In the genomic region with DNA sequence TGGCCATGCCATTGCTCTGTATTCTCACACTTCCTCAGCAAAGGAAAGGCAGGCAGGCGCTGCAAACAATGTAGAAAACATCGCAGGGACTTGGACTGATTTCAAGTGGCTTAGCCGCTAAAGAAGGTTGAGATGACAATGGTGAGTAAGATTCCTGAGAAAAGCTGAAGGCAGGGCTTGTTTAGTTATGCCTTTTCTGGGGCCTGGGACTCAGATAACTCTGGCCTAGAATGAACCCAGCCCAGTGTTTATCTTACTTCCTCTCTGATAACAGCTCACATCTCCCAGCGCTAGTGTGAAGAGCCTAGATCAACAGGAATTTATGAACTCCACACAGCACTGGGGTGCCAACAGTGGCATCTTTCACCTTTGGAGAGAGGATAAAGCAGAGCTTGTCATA, we compare ENCODE assay signal across 15 mouse cellular contexts.
DNase-seq lines count a peak whose midpoint lies in the region; ATAC-seq and TF ChIP-seq lines count a peak whose summit lies in the region.
"Had no signal": no experiment of that assay in that cellular context is flagged by ENCODE, and none has a peak within 500 bp of the region (broad histone marks: within the 10 kb centered on the region; RNA-seq: fewer than 3 reads in every experiment).

No protein-coding gene starts in this region.

- no peaks in the 10 kb centered on the region for H3K27me3 ChIP-seq in heart, embryonic 13.5 days (replicated peaks)
- H3K27me3 ChIP-seq in G1E (ENCODE audit: insufficient read depth, low read length) = no peaks in the 10 kb centered on the region
- H3K27me3 ChIP-seq in heart, embryonic 16.5 days (ENCODE audit: control insufficient read depth, insufficient read depth, low read length) = no peaks in the 10 kb centered on the region
- no peaks in the 10 kb centered on the region for H3K27me3 ChIP-seq in midbrain, embryonic 16.5 days (ENCODE audit: control insufficient read depth, insufficient read depth, low read depth, low read length)
- H3K27me3 ChIP-seq in midbrain, postnatal 0 days (ENCODE audit: insufficient read depth, low read length) = no peaks in the 10 kb centered on the region
- H3K27me3 ChIP-seq: embryonic facial prominence, embryonic 13.5 days; forebrain, embryonic 15.5 days had no signal

- H3K36me3 ChIP-seq in heart, embryonic 13.5 days = no peaks in the 10 kb centered on the region
- no peaks in the 10 kb centered on the region for H3K36me3 ChIP-seq in G1E (replicated peaks)
- H3K36me3 ChIP-seq in heart, embryonic 16.5 days (ENCODE audit: control insufficient read depth, insufficient read depth) = no peaks in the 10 kb centered on the region
- no peaks in the 10 kb centered on the region for H3K36me3 ChIP-seq in midbrain, embryonic 16.5 days (ENCODE audit: control insufficient read depth, insufficient read depth, low read length)
- no peaks in the 10 kb centered on the region for H3K36me3 ChIP-seq in midbrain, postnatal 0 days (ENCODE audit: insufficient read depth, low read length)
- H3K36me3 ChIP-seq: embryonic facial prominence, embryonic 13.5 days; forebrain, embryonic 15.5 days; midbrain, embryonic 10.5 days had no signal

- no peak for DNase-seq in heart, postnatal 36 days
- peak; percentile 42 for DNase-seq in G1E (ENCODE audit: low spot score)
- peak; percentile 27 for DNase-seq in lung, postnatal 25 days (ENCODE audit: low spot score)
- no peak for DNase-seq in layer of hippocampus, postnatal 25 days (ENCODE audit: extremely low spot score in 1 of 2, low spot score in 1 of 2)
- no peak for DNase-seq in midbrain, postnatal 0 days (ENCODE audit: low spot score)
- DNase-seq: cerebellum, postnatal 25 days; kidney, postnatal 10 days; right cerebral cortex, postnatal 4 days had no signal

- peak overlapping the region; percentile 59; the same call in 1 of the 2 replicates for H3K27ac ChIP-seq in heart, embryonic 13.5 days (replicated peaks)
- peak overlapping the region; percentile 55 for H3K27ac ChIP-seq in heart, embryonic 16.5 days (ENCODE audit: low read length)
- H3K27ac ChIP-seq in midbrain, embryonic 16.5 days (ENCODE audit: low read length) = no peak overlapping the region
- H3K27ac ChIP-seq in midbrain, postnatal 0 days (ENCODE audit: low read depth, low read length) = no peak overlapping the region
- H3K27ac ChIP-seq: embryonic facial prominence, embryonic 13.5 days; forebrain, embryonic 15.5 days; midbrain, embryonic 10.5 days had no signal

- intact Hi-C loops in heart, postnatal 36 days (cut with DNase I) = loop anchor here (5.0 kb wide), 2 partner anchors 79 to 169 kb away; a partner anchor contains a TSS

- H3K9ac ChIP-seq in heart, embryonic 13.5 days = no peak overlapping the region
- no peak overlapping the region for H3K9ac ChIP-seq in heart, embryonic 16.5 days (ENCODE audit: low read length)
- no peak overlapping the region for H3K9ac ChIP-seq in midbrain, embryonic 16.5 days (ENCODE audit: low read depth, low read length)
- H3K9ac ChIP-seq in midbrain, postnatal 0 days (replicated peaks; ENCODE audit: low read length, poor library complexity, severe bottlenecking) = no peak overlapping the region
- H3K9ac ChIP-seq: embryonic facial prominence, embryonic 13.5 days; forebrain, embryonic 15.5 days had no signal

- no peaks in the 10 kb centered on the region for H3K9me3 ChIP-seq in heart, embryonic 13.5 days
- no peaks in the 10 kb centered on the region for H3K9me3 ChIP-seq in G1E (replicated peaks)
- no peaks in the 10 kb centered on the region for H3K9me3 ChIP-seq in heart, embryonic 16.5 days (replicated peaks; ENCODE audit: control insufficient read depth, low read length)
- H3K9me3 ChIP-seq in midbrain, embryonic 16.5 days (replicated peaks; ENCODE audit: control insufficient read depth, low read length, poor library complexity, severe bottlenecking) = no peaks in the 10 kb centered on the region
- no peaks in the 10 kb centered on the region for H3K9me3 ChIP-seq in midbrain, postnatal 0 days (ENCODE audit: low read length)
- H3K9me3 ChIP-seq: embryonic facial prominence, embryonic 13.5 days; forebrain, embryonic 15.5 days; midbrain, embryonic 10.5 days had no signal

- H3K4me2 ChIP-seq in heart, embryonic 13.5 days = peak overlapping the region; percentile 18; the same call in 1 of the 2 replicates
- H3K4me2 ChIP-seq in heart, embryonic 16.5 days (ENCODE audit: low read depth, low read length) = no peak overlapping the region
- H3K4me2 ChIP-seq in midbrain, embryonic 16.5 days (ENCODE audit: low read length) = no peak overlapping the region
- no peak overlapping the region for H3K4me2 ChIP-seq in midbrain, postnatal 0 days (ENCODE audit: low read depth, low read length, poor library complexity, severe bottlenecking)
- H3K4me2 ChIP-seq: embryonic facial prominence, embryonic 13.5 days; forebrain, embryonic 15.5 days had no signal

- no peak for TF ChIP-seq CTCF in G1E (IDR thresholded peaks at IDR 0.05; ENCODE audit: low read depth, low read length)
- no peak for TF ChIP-seq CTCF in midbrain, postnatal 0 days (IDR thresholded peaks at IDR 0.05)

- H3K4me3 ChIP-seq in heart, embryonic 13.5 days = no peak overlapping the region
- H3K4me3 ChIP-seq in G1E (ENCODE audit: low read depth, low read length) = no peak overlapping the region; the same call in 1 of the 2 replicates
- no peak overlapping the region for H3K4me3 ChIP-seq in heart, embryonic 16.5 days (ENCODE audit: low read length)
- no peak overlapping the region for H3K4me3 ChIP-seq in midbrain, embryonic 16.5 days (ENCODE audit: low read depth, low read length)
- no peak overlapping the region for H3K4me3 ChIP-seq in midbrain, postnatal 0 days (ENCODE audit: low read depth, low read length)
- H3K4me3 ChIP-seq: embryonic facial prominence, embryonic 13.5 days; forebrain, embryonic 15.5 days; midbrain, embryonic 10.5 days had no signal

- H3K4me1 ChIP-seq in heart, embryonic 13.5 days = peaks cover 49% of the 10 kb centered on the region
- H3K4me1 ChIP-seq in G1E (ENCODE audit: insufficient read depth, low read depth, low read length) = peaks cover 78% of the 10 kb centered on the region
- peaks cover 17% of the 10 kb centered on the region for H3K4me1 ChIP-seq in heart, embryonic 16.5 days (ENCODE audit: control insufficient read depth, insufficient read depth, low read length)
- no peaks in the 10 kb centered on the region for H3K4me1 ChIP-seq in midbrain, embryonic 16.5 days (ENCODE audit: control insufficient read depth, insufficient read depth, low read length)
- H3K4me1 ChIP-seq in midbrain, postnatal 0 days (ENCODE audit: insufficient read depth, low read length) = no peaks in the 10 kb centered on the region

- ATAC-seq in heart, embryonic 13.5 days (ENCODE audit: extremely low read depth, insufficient number of reproducible peaks, low FRiP score, low TSS enrichment) = no peak
- ATAC-seq in G1E (ENCODE audit: extremely low read depth, insufficient number of reproducible peaks, low FRiP score, poor library complexity, severe bottlenecking) = peak; percentile 73
- ATAC-seq in heart, embryonic 16.5 days (replicated peaks; ENCODE audit: extremely low read depth, insufficient read depth, low FRiP score) = peak; percentile 64
- no peak for ATAC-seq in midbrain, embryonic 16.5 days
- ATAC-seq in midbrain, postnatal 0 days (ENCODE audit: low FRiP score) = no peak
- ATAC-seq: forebrain, embryonic 15.5 days; hindbrain, embryonic 16.5 days had no signal

- 4% methylated on average over 4 of the region's 4 CpGs for WGBS in heart, embryonic 13.5 days
- WGBS in heart, embryonic 16.5 days = 5% methylated on average over 4 of the region's 4 CpGs
- 55% methylated on average over 4 of the region's 4 CpGs for WGBS in midbrain, embryonic 16.5 days
- WGBS in midbrain, postnatal 0 days = 53% methylated on average over 4 of the region's 4 CpGs

Comparison
In these comparisons a context has a peak if more than half of its experiments do, and no peak if none do; other contexts are left out.
1. ATAC-seq: peak in G1E (single experiment) and heart, embryonic 16.5 days (single experiment); none in heart, embryonic 13.5 days (single experiment), midbrain, embryonic 16.5 days (single experiment) and midbrain, postnatal 0 days (single experiment).
2. H3K27ac ChIP-seq: peak in heart, embryonic 13.5 days (single experiment) and heart, embryonic 16.5 days (single experiment); none in midbrain, embryonic 16.5 days (single experiment) and midbrain, postnatal 0 days (single experiment).
3. DNase-seq: peak in G1E (single experiment) and lung, postnatal 25 days (single experiment); none in heart, postnatal 36 days (0 of 2), layer of hippocampus, postnatal 25 days (0 of 2) and midbrain, postnatal 0 days (single experiment).